Mouse (Mus musculus) spleen, adult 2 months (tissue): ENCODE measurements around the gene Commd1.

ENCODE experiments used
- CTCF ChIP-seq: fragments of 200-500 bp; IDR thresholded peaks from 2 replicates; pipeline ENCODE4 v1.5.1; 2011; ENCODE audit warnings: mild to moderate bottlenecking, inconsistent platforms; ENCODE audit not compliant: insufficient read depth, insufficient read length, insufficient replicate concordance; ENCODE audit errors: extremely low read depth
- POLR2A ChIP-seq: fragments of 200-500 bp; IDR thresholded peaks from 2 replicates; pipeline ENCODE4 v1.6.1; 2011; ENCODE audit warnings: low read depth, low read length, inconsistent platforms

GRCm38 (mm10) chr11:22885350-22885749 lies 96.8 kb downstream of the Commd1 start:
- TF ChIP-seq CTCF (no peak), POLR2A (no peak)
